Mouse (Mus musculus): ENCODE results near the gene Drd2. TPM values are rescaled to one million over a fixed set of nuclear protein-coding genes. Genes with fewer than 3 reads are reported as not detected.

Gene Drd2
- polyA plus RNA-seq, 1 experiment from 2014 or later = not detected

DNA sequence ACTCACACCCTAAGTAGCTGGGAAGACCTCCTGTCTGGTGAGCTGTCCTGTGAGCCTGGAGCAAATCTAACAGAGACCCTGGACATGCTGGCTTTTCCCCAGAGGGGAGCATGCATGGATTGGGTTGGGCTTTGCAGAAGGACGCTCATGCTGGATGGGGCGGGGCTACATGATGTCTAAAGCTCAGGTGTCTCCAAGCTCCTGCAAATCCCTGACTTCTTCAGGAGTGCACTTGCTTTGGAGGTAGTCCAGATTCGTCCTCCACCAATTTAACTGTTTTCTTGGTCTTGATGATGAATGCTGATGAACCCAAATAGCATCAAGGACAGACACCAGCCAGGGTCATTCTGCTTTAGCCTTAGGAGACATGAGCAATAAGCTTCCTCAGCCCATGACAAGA is 110.1 kb downstream of the Drd2 start:
- no peak overlapping the region for H3K4me2 ChIP-seq
- no peak overlapping the region for H3K9ac ChIP-seq
- 0 out of 2 replicates have a peak, but pooled peaks cover 5% of the 10 kb centered on the region for H3K4me1 ChIP-seq (replicated peaks)
- ATAC-seq (ENCODE audit: insufficient number of reproducible peaks, low FRiP score) = no peak
- no peaks in the 10 kb centered on the region for H3K36me3 ChIP-seq
- H3K4me3 ChIP-seq = no peak overlapping the region
- no peak overlapping the region for H3K27ac ChIP-seq (ENCODE audit: poor library complexity, severe bottlenecking)
- no peaks in the 10 kb centered on the region for H3K27me3 ChIP-seq (replicated peaks)
- 74% methylated on average over 3 of the region's 3 CpGs for WGBS
- no peaks in the 10 kb centered on the region for H3K9me3 ChIP-seq (replicated peaks)

GRCm38 (mm10) chr9:49452396-49452795 is 112.0 kb downstream of the Drd2 start:
- Histone ChIP-seq H3K27me3 (replicated peaks) (no peaks in the 10 kb centered on the region), H3K9me3 (replicated peaks) (no peaks in the 10 kb centered on the region), H3K9ac (no peak overlapping the region), H3K27ac (ENCODE audit: poor library complexity, severe bottlenecking) (no peak overlapping the region), H3K4me1 (replicated peaks) (no peaks in the 10 kb centered on the region), H3K4me3 (no peak overlapping the region), H3K4me2 (no peak overlapping the region), H3K36me3 (no peaks in the 10 kb centered on the region)
- 93% methylated on average over 1 of the region's 1 CpGs for WGBS
- no peak for ATAC-seq (ENCODE audit: insufficient number of reproducible peaks, low FRiP score)

- 70% methylated on average over 3 of the region's 3 CpGs for WGBS
Measured at GRCm38 (mm10) chr9:49456136-49456535, 115.7 kb downstream of the Drd2 start.

More at GRCm38 (mm10) chr9:49456136-49456535, 115.7 kb downstream of the Drd2 start:
- ATAC-seq (ENCODE audit: insufficient number of reproducible peaks, low FRiP score) = no peak
- Histone ChIP-seq H3K27ac (ENCODE audit: poor library complexity, severe bottlenecking) (no peak overlapping the region), H3K4me2 (no peak overlapping the region), H3K9ac (no peak overlapping the region), H3K36me3 (no peaks in the 10 kb centered on the region), H3K9me3 (replicated peaks) (no peaks in the 10 kb centered on the region), H3K4me3 (no peak overlapping the region), H3K27me3 (replicated peaks) (no peaks in the 10 kb centered on the region), H3K4me1 (replicated peaks) (no peaks in the 10 kb centered on the region)

Other genes starting within 250 kb of the Drd2 start
- not detected in 2 replicates for gene Gm4894, start 90.1 kb upstream of the Drd2 start, polyA plus RNA-seq (2016; fragmentation: Nextera tagmentation; extraction: Ambion mirVana)
- gene Ankk1, start 86.4 kb downstream of the Drd2 start, polyA plus RNA-seq (2016; fragmentation: Nextera tagmentation; extraction: Ambion mirVana) = not detected in 2 replicates
- gene Ttc12, start 145.6 kb downstream of the Drd2 start, polyA plus RNA-seq (2016; fragmentation: Nextera tagmentation; extraction: Ambion mirVana) = 1.7 TPM in 2 replicates

Measured in heart, embryonic 12.5 days (tissue).